Mouse (Mus musculus): ENCODE data around the gene Crybb2.

Crybb2 gene

DNA sequence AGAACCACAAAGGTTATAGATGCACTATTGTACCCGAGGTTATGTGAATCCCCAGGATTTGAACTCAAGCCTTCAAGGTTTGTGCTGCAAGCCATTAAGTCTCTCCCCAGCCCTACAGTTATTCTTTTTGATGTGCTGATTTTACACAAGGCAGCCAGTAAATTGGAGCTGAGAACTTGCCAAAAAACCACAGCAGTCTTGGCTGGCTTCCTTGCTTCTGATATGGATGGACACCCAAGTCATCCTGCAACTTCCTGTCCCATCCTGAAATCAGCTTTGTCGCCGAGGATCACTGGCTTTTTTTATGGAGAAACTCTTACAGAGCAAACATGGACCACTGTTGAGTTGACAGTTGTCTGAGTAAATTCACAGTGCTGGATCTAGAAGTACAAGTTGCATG lies 39.8 kb downstream of the Crybb2 start:
- no peak for DNase-seq (ENCODE audit: low read depth)

DNA sequence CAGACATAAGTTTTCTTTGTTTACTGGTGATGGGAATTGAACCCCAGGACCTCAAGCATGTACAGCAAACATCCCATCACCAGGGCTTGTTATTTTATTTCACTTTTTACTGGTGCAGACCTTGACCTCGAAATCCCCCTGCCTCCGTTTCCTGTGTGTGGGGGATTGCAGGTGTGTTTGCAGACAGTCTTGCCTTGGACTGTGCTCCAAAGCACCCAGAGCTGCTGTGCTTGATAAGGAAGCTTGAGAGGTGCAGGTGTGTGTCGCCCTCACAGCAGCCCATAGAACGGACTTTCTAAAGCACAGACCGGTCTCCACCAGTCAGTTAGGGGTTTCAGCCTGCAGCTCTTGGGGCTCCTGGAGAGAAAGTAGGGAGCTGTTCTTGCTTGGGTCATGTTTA lies 43.2 kb downstream of the Crybb2 start:
- no peak for DNase-seq (ENCODE audit: low read depth)

DNA sequence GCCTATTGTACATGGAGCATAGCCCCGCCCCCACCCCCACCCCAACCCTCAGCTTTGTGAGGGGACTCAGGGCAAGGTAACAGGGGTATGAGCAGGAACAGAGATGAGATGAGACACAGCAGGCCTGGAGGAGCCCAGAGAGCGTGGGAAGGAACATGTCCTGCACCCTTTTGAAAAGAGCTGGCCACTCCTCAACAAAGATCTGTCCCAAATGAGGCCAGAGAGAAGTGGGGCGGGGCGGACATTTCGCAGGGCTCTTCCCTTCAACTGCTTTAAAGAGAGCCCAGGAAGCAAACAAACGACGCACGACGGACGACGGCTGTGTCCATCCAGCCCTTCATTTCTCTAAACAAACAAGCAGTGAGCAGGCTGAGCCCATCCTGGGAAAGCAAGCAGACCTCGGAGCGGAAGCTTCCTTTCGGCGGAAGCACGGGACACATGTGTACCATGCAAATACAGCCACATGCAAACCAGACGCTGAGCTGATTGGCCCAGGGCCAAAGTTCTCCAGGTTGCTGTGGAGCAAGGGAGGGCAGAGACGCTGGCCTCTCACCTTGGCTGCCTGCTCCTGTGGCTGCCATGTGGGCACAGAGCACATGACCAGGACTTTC lies 45.7 kb downstream of the Crybb2 start:
- DNase-seq (ENCODE audit: low read depth): no peak

DNA sequence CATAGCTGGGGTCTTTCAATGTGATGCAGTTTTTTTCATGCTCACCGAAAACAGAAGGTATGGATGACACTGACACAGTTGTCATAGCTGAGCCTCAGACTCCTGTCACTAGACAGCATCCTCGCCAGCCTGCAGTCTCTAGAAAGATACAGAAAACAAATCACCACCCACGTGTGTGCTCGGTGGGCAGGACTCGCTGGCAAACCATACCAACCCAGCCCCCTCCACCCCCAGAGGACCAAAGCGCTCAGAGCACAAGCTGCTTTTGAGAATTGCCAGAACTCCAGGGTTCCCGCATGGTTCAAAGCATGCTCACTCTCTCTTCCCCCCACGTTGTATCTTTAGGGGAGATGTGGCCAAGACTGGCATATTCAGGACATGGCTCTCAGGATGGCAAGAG lies 51.7 kb downstream of the Crybb2 start:
- no peak for DNase-seq (ENCODE audit: low read depth)

DNA sequence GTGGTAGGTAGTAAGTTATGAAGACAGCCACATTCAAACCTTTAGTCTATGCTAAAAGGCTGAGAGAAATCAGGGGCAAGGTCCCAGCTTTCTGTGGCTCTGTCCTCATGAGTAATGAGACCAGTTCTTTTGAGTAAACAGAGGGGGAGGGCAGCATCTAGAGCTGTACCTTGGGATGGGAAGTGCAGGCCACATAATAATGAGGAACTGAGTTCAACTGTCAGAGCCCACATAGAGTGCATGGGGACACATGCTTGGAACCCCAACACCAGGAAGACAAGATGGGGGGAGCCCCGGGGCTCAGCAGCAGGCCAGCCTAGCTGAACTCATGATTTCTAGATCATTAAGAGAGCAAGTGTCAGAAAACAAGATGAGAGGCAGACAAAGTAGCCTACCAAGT lies 52.9 kb downstream of the Crybb2 start:
- no peak for DNase-seq (ENCODE audit: low read depth)

DNA sequence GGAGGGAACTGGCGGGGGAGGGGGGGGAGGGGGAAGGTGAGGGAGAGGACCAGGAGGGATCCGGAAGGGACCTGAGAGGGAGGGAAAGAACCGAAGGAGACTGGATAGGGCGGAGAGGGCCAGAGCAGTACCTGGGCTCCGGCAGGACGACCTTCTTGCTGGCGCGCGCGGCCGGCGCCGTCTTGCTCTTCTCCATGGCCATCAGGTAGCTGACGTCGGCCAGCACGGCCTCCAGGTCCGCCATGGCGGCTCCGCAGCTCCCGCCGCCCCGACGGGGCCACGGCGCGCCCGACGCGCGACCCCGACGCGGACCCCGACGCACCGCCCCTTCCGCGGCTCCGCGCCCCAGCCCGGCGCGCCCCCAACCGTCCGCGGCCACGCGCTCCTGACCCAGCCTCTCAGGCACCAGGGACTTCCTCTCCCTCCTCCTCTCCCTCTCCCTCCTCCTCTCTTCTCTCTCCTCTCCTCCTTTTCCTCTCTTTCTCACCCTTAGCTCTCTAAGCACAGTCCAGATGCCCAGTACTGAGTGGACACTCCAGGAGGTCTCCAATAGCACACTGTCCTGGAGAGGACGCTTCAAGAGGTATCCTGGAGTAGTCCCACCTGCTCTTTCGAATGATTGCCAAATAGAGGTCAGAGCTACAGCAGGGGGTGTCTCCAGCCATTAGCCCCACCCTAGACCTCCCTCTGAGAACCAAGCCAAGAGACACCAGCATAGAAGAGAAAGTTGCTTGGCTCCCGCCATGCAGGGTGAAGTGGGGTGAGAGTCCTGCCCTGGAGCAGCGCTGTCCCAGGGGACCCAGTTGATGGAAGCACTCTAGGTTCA lies 54.5 kb downstream of the Crybb2 start, which contains the start of gene Grk3:
TSS of gene Grk3 (minus strand) at position 556 of the 826 bp plus-strand sequence.
- DNase-seq (ENCODE audit: low read depth): no peak

DNA sequence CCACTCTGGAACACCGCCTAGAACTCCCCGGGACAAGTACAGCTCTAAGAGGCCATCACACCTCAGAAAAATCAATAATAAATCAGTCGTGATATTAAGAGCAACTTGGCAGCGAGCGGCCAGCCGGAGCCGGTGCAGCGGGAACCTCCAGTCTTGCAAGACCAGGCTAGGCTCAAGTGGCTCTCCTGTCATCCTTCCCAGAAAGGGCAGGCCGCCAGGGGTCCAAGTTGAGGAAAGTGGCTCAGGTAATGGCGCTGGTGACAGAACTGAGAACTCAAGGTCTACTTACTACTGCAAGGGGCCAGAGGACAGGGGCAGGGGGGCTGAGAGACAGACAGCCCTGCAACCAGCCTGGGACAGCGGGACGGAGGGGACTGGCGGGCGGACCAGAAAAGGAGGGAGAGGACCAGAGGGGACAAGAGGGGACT lies 55.1 kb downstream of the Crybb2 start:
- no peak for DNase-seq (ENCODE audit: low read depth)

DNA sequence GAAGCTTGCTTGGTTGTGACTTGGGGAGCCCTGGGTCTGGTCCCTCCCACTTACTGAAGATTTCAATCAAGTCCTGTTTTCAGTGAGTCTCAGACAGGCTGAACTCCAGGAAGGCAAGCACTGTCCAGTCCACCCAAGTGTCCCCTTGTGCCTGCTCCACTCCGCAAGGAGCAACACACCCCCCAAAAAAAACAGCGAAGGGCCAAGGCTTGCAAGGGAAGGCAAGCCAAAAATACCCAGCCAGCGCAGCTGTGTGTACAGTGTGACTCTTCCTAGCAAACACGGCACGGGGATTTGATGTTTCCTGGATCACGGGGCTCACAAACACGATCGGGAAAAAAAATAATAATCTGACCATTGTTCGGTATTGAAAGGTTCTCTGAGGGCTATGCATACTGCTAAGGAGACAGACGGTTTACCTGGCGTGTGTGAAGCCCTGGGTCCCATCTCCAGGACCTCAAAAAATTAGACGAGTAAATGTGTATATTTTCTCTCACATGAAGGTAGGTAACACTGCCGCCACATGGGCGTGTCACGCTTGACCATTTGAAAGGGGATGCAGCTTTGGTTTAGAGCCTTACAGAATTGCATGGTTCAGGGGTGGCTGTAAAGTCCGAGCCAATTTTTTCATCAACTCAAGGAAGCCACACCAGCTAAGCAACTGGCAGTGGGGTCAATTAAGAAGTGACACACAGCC lies 55.7 kb downstream of the Crybb2 start:
- DNase-seq (ENCODE audit: low read depth): no peak

DNA sequence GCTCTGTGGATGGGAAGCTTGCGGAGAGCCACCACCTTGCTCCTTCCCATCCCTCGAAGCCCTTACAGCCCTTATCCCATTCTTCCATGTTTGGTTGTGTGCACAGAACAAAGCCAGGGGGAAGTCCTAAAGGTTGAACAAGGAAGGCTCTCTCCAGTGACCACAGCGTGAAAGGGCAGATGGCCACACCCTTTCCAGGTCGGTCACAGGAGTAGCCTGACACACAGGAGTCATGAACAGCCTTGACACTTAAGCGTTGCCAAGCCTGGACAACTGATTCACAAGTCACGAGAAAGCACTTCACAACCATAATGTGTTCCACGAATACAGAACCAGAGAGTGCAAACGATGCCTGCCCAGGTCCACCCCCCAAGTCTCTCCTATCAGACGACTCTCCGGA lies 58.0 kb downstream of the Crybb2 start:
- no peak for DNase-seq (ENCODE audit: low read depth)

DNA sequence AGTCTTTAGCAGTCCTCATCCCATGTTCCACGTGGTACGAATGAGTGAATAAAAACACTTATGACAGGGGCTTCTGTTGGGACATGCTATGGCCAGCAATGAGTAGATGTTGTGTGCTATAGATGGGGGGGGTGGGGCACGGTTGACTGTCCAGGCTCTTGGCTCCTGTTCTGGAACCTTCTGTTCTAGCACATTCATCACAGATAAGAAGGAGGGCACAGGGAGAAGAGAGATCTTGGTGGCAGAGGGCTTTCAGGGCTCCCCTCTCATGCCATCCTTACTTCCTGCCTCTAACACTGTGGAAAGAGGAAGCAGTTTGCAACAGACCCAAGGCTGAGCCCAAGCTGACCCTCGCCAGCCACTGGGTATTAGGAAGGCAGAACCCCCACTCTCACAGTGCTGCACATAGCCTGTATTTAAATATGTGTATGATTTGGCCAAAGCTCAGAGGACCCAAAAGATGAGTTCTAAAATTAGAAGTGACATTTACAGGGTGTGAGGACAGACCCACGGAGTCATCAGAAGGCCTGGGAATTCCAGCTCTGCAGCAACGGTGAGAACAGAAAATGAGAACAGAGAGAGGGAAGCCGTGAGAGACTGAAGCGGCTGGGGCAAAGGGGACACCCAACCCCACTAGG lies 60.6 kb downstream of the Crybb2 start:
- no peak for DNase-seq (ENCODE audit: low read depth)

DNA sequence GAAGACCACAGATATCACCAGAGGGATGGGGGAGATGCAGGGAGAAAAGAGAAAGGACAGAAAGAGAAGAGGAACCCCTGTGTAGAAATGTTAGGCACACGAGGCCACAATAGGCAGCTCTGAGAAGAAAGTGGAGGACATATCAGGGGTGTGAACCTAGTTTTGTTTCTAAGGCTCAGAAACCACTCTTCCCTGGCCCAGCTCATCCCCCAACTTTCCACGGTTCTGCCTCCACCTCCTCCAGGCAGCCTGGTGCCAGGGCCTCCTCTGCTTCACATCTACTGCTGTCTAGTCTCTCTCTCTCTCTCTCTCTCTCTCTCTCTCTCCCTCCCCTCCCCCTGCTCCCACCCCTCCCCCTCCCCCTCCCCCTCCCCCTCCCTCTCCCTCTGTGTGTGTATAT lies 61.4 kb downstream of the Crybb2 start:
- no peak for DNase-seq (ENCODE audit: low read depth)

All from c-Kit-positive CD71-positive TER-119-negative erythroid progenitor cells, embryonic 14.5 days (primary cell).